Mouse (Mus musculus) bone marrow macrophage, adult 2 months (primary cell): Measurements from ENCODE around the gene Gm21977. TPM values are rescaled to one million over a fixed set of nuclear protein-coding genes. Genes with fewer than 3 reads are reported as not detected.
"Not testable (repeated sequence)": the region's sequence is repeated elsewhere in the genome, so short reads cannot be mapped to it uniquely, and the experiment has no call there.

ENCODE experiments used
- H3K27ac ChIP-seq: 2 replicates; pipeline ENCODE4 v1.5.1; 2012; ENCODE audit warnings: low read depth, low read length; ENCODE audit not compliant: insufficient read depth
- H3K4me1 ChIP-seq: 2 replicates; pipeline ENCODE4 v1.6.1; 2012; ENCODE audit warnings: low read length; ENCODE audit not compliant: control insufficient read depth, insufficient read depth
- H3K4me3 ChIP-seq: 2 replicates; pipeline ENCODE4 v1.5.1; 2012; ENCODE audit warnings: mild to moderate bottlenecking, low read length, moderate library complexity; ENCODE audit not compliant: insufficient read depth
- polyA plus RNA-seq: library from polyadenylated mRNA; stranded (reverse); fragments of >200 nt; gene quantifications from 2 replicates; pipeline ENCODE4 v1.2.4, GENCODE M21; 2012; ENCODE audit not compliant: missing spikeins, insufficient read depth, insufficient read length

Gm21977 gene
- polyA plus RNA-seq: not detected in 2 replicates

DNA sequence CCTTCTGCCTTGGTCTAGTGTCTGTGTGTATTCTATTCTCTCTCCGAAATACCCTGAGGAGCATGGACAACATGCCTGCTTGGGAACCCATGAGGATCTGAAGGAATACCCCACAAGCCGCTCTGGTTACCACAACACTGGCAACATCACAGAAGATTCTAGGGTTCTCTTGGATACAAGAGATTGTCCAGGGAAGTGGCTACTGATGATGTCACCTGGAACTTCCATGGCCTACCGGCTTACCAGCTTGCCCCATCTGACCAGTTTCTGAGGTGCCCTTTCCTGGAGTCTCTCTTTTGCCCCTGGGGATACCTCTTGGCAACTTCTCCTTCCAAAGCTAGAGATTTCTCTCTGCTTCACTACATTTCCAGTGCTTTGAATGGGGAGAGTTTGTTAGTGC lies at the start of gene Gm21977:
Gene Gm21977 (minus strand): TSS at position 101 of the 400 bp plus-strand sequence.
- not testable (repeated sequence) for H3K27ac ChIP-seq, H3K4me1 ChIP-seq, H3K4me3 ChIP-seq

Other genes with a start within 250 kb of the Gm21977 start
- gene Gm3633, start 211.6 kb downstream of the Gm21977 start, polyA plus RNA-seq: not detected in 2 replicates
- gene Gm10378, start 197.5 kb downstream of the Gm21977 start, polyA plus RNA-seq: not detected in 2 replicates
- not detected in 2 replicates for gene Gm3015, start 84.7 kb downstream of the Gm21977 start, polyA plus RNA-seq
- gene Gm10377, start 55.5 kb downstream of the Gm21977 start, polyA plus RNA-seq: not detected in 2 replicates
- gene Gm8082, start 140.1 kb upstream of the Gm21977 start, polyA plus RNA-seq: not detected in 2 replicates
- gene Gm10376, start 162.2 kb upstream of the Gm21977 start, polyA plus RNA-seq: not detected in 2 replicates
- gene Gm8094, start 223.2 kb upstream of the Gm21977 start, polyA plus RNA-seq: not detected in 2 replicates
- not detected in 2 replicates for gene Gm8104, start 247.1 kb upstream of the Gm21977 start, polyA plus RNA-seq